Mouse (Mus musculus) E14TG2a.4 (cell line): ENCODE data around the gene Ctnnbip1.

ENCODE experiments used
- CTCF ChIP-seq: conservative IDR thresholded peaks from 2 replicates; pipeline ENCODE4 v1.5.1; 2014; ENCODE audit warnings: low read length
- NANOG ChIP-seq: IDR thresholded peaks from 2 replicates; pipeline ENCODE4 v1.6.1; 2014; ENCODE audit warnings: borderline replicate concordance, low read length, mixed read lengths
- POU5F1 ChIP-seq: IDR thresholded peaks from 2 replicates; pipeline ENCODE4 v1.6.1; 2014; ENCODE audit warnings: low read length, borderline replicate concordance

DNA sequence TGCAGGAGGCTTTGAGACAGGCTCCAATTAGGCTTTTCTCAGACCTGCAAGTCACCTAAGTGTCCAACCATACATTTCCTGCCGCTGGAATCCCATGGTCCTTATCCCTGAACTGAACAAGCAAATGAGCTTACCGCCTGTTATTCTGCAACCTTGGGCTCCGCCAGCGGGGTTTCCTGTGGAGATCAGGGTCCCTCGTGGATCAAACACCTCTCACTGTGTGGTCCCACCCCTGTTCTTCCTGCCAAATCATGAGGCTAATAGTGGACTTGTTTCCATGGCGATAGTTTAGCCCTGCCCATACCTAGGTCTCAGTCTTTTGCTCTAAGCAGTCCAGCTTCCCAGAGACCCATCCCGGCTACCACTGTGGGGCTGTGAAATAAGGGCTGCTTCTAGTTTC, 8.3 kb downstream of the Ctnnbip1 start:
- TF ChIP-seq CTCF (no peak), POU5F1 (no peak), NANOG (no peak)
